Mouse (Mus musculus): ENCODE results near the gene Abhd4. TPM values are rescaled to one million over a fixed set of nuclear protein-coding genes. Genes with fewer than 3 reads are reported as not detected.

The Abhd4 gene
- total and polyA plus RNA-seq, 2 experiments: 22.1 to 38.4 TPM

GRCm38 (mm10) chr14:54265093-54265492 lies 11.1 kb downstream of the Abhd4 start:
- DNase-seq (ENCODE audit: extremely low read depth, low read depth, low spot score): no peak
- TF ChIP-seq CTCF (IDR thresholded peaks at IDR 0.05; ENCODE audit: low read depth, low read length) (no peak), POLR2A (IDR thresholded peaks at IDR 0.05; ENCODE audit: extremely low read depth, insufficient read depth, low read length) (no peak)
- Histone ChIP-seq H3K27ac (replicated peaks; ENCODE audit: insufficient read depth, low read depth, low read length) (no peak overlapping the region), H3K79me2 (ENCODE audit: control insufficient read depth, insufficient read depth, low read length) (no peaks in the 10 kb centered on the region), H3K4me1 (ENCODE audit: control insufficient read depth, insufficient read depth, low read length) (peaks cover 6% of the 10 kb centered on the region), H3K4me3 (ENCODE audit: insufficient read depth, low read depth, low read length) (no peak overlapping the region), H3K9ac (ENCODE audit: low read depth, low read length) (no peak overlapping the region), H3K36me3 (ENCODE audit: control insufficient read depth, insufficient read depth, low read length) (peaks cover 28% of the 10 kb centered on the region), H3K27me3 (ENCODE audit: control insufficient read depth, insufficient read depth, low read length) (no peaks in the 10 kb centered on the region)
- WGBS: 86% methylated on average over 10 of the region's 10 CpGs

- DNase-seq (ENCODE audit: extremely low read depth, low read depth, low spot score): no peak
- H3K36me3 ChIP-seq (ENCODE audit: control insufficient read depth, insufficient read depth, low read length): peaks cover 28% of the 10 kb centered on the region
- 90% methylated on average over 6 of the region's 6 CpGs for WGBS
Measured at GRCm38 (mm10) chr14:54265951-54266350, 12.0 kb downstream of the Abhd4 start.

DNA sequence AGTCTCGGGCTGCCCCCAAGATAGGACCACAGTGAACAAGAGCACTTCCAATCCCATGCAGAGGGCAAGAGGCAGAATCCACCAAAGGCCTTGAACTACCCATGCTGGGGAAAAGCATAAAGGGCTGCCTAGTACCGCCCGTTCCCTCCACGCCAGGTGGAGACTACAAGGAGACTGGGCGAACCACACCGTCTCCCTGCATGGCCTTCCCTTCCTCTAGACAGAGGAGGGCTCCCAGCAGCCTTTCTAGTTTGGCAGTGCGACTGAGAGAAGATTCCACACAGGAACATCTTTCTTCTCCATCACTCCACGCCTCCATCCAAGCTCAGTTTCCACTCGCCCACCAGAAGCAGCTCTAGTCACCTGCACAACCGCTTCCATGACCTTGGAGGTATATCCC lies 14.0 kb downstream of the Abhd4 start:
- Histone ChIP-seq H3K27ac (replicated peaks; ENCODE audit: insufficient read depth, low read depth, low read length) (no peak overlapping the region), H3K36me3 (ENCODE audit: control insufficient read depth, insufficient read depth, low read length) (peaks cover 26% of the 10 kb centered on the region), H3K4me1 (ENCODE audit: control insufficient read depth, insufficient read depth, low read length) (no peaks in the 10 kb centered on the region), H3K79me2 (ENCODE audit: control insufficient read depth, insufficient read depth, low read length) (no peaks in the 10 kb centered on the region), H3K4me3 (ENCODE audit: insufficient read depth, low read depth, low read length) (no peak overlapping the region), H3K9ac (ENCODE audit: low read depth, low read length) (no peak overlapping the region), H3K27me3 (ENCODE audit: control insufficient read depth, insufficient read depth, low read length) (no peaks in the 10 kb centered on the region)
- TF ChIP-seq POLR2A (IDR thresholded peaks at IDR 0.05; ENCODE audit: extremely low read depth, insufficient read depth, low read length) (no peak), CTCF (IDR thresholded peaks at IDR 0.05; ENCODE audit: low read depth, low read length) (no peak)
- 95% methylated on average over 10 of the region's 10 CpGs for whole genome bisulfite sequencing
- no peak for DNase-seq (ENCODE audit: extremely low read depth, low read depth, low spot score)

More at GRCm38 (mm10) chr14:54265951-54266350, 12.0 kb downstream of the Abhd4 start:
- no peaks in the 10 kb centered on the region for H3K27me3 ChIP-seq (ENCODE audit: control insufficient read depth, insufficient read depth, low read length)
- no peak overlapping the region for H3K9ac ChIP-seq (ENCODE audit: low read depth, low read length)
- H3K4me1 ChIP-seq (ENCODE audit: control insufficient read depth, insufficient read depth, low read length): no peaks in the 10 kb centered on the region
- H3K79me2 ChIP-seq (ENCODE audit: control insufficient read depth, insufficient read depth, low read length): no peaks in the 10 kb centered on the region
- H3K4me3 ChIP-seq (ENCODE audit: insufficient read depth, low read depth, low read length): no peak overlapping the region
- no peak for TF ChIP-seq CTCF (IDR thresholded peaks at IDR 0.05; ENCODE audit: low read depth, low read length)
- TF ChIP-seq POLR2A (IDR thresholded peaks at IDR 0.05; ENCODE audit: extremely low read depth, insufficient read depth, low read length): no peak
- H3K27ac ChIP-seq (replicated peaks; ENCODE audit: insufficient read depth, low read depth, low read length): no peak overlapping the region

DNA sequence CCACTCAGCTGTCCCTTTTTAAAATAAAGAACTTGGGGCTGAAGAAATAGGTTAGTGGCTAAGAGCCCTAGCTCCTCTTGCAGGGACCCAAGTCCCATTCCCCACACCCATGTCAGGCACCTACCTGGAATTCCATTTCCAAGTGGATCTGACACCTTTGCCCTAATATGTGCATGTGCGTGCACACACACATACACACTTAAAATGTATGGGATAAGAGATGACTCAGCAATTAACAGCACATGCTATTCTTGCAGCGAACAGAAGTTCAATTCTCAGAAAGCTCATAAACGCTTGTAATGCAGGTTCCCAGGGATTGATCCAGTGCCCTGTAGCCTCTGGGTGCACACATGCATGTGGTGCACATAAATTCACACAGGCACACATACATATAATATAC lies 15.6 kb downstream of the Abhd4 start:
- Histone ChIP-seq H3K36me3 (ENCODE audit: control insufficient read depth, insufficient read depth, low read length) (peaks cover 15% of the 10 kb centered on the region), H3K27ac (replicated peaks; ENCODE audit: insufficient read depth, low read depth, low read length) (no peak overlapping the region)
- 96% methylated on average over 3 of the region's 3 CpGs for WGBS

GRCm38 (mm10) chr14:54270413-54270812 lies 16.4 kb downstream of the Abhd4 start:
- DNase-seq (ENCODE audit: extremely low read depth, low read depth, low spot score): no peak
- WGBS: 95% methylated on average over 3 of the region's 3 CpGs
- no peak for TF ChIP-seq POLR2A (IDR thresholded peaks at IDR 0.05; ENCODE audit: extremely low read depth, insufficient read depth, low read length)
- TF ChIP-seq CTCF (IDR thresholded peaks at IDR 0.05; ENCODE audit: low read depth, low read length): no peak

More for the DNA sequence above, 15.6 kb downstream of the Abhd4 start:
- no peaks in the 10 kb centered on the region for H3K27me3 ChIP-seq (ENCODE audit: control insufficient read depth, insufficient read depth, low read length)
- no peaks in the 10 kb centered on the region for H3K4me1 ChIP-seq (ENCODE audit: control insufficient read depth, insufficient read depth, low read length)
- no peak for DNase-seq (ENCODE audit: extremely low read depth, low read depth, low spot score)
- no peaks in the 10 kb centered on the region for H3K79me2 ChIP-seq (ENCODE audit: control insufficient read depth, insufficient read depth, low read length)
- no peak overlapping the region for H3K9ac ChIP-seq (ENCODE audit: low read depth, low read length)
- no peak for TF ChIP-seq CTCF (IDR thresholded peaks at IDR 0.05; ENCODE audit: low read depth, low read length)
- no peak for TF ChIP-seq POLR2A (IDR thresholded peaks at IDR 0.05; ENCODE audit: extremely low read depth, insufficient read depth, low read length)
- no peak overlapping the region for H3K4me3 ChIP-seq (ENCODE audit: insufficient read depth, low read depth, low read length)

GRCm38 (mm10) chr14:54271976-54272606 lies 18.1 kb downstream of the Abhd4 start:
- H3K4me3 ChIP-seq (ENCODE audit: insufficient read depth, low read depth, low read length): no peak overlapping the region
- WGBS: 76% methylated on average over 3 of the region's 3 CpGs
- H3K27me3 ChIP-seq (ENCODE audit: control insufficient read depth, insufficient read depth, low read length): no peaks in the 10 kb centered on the region
- no peak for DNase-seq (ENCODE audit: extremely low read depth, low read depth, low spot score)
- H3K36me3 ChIP-seq (ENCODE audit: control insufficient read depth, insufficient read depth, low read length): peaks cover 6% of the 10 kb centered on the region
- H3K4me1 ChIP-seq (ENCODE audit: control insufficient read depth, insufficient read depth, low read length): no peaks in the 10 kb centered on the region
- no peak overlapping the region for H3K27ac ChIP-seq (replicated peaks; ENCODE audit: insufficient read depth, low read depth, low read length)
- TF ChIP-seq CTCF (IDR thresholded peaks at IDR 0.05; ENCODE audit: low read depth, low read length): no peak
- no peak for TF ChIP-seq POLR2A (IDR thresholded peaks at IDR 0.05; ENCODE audit: extremely low read depth, insufficient read depth, low read length)
- no peak overlapping the region for H3K9ac ChIP-seq (ENCODE audit: low read depth, low read length)
- no peaks in the 10 kb centered on the region for H3K79me2 ChIP-seq (ENCODE audit: control insufficient read depth, insufficient read depth, low read length)

More at GRCm38 (mm10) chr14:54270413-54270812, 16.4 kb downstream of the Abhd4 start:
- no peaks in the 10 kb centered on the region for H3K27me3 ChIP-seq (ENCODE audit: control insufficient read depth, insufficient read depth, low read length)
- H3K9ac ChIP-seq (ENCODE audit: low read depth, low read length): no peak overlapping the region
- H3K4me1 ChIP-seq (ENCODE audit: control insufficient read depth, insufficient read depth, low read length): no peaks in the 10 kb centered on the region
- no peak overlapping the region for H3K27ac ChIP-seq (replicated peaks; ENCODE audit: insufficient read depth, low read depth, low read length)
- H3K79me2 ChIP-seq (ENCODE audit: control insufficient read depth, insufficient read depth, low read length): no peaks in the 10 kb centered on the region
- no peak overlapping the region for H3K4me3 ChIP-seq (ENCODE audit: insufficient read depth, low read depth, low read length)
- peaks cover 9% of the 10 kb centered on the region for H3K36me3 ChIP-seq (ENCODE audit: control insufficient read depth, insufficient read depth, low read length)
